Mouse (Mus musculus): ENCODE results near the gene Vmn1r48.
"Not testable (repeated sequence)": the region's sequence is repeated elsewhere in the genome, so short reads cannot be mapped to it uniquely, and the experiment has no call there.

The Vmn1r48 gene

GRCm38 (mm10) chr6:90036741-90037140 lies at the start of gene Vmn1r48:
TSS of gene Vmn1r48 (minus strand) at chr6:90036841.
- not testable (repeated sequence) for DNase-seq (ENCODE audit: low read depth)

DNA sequence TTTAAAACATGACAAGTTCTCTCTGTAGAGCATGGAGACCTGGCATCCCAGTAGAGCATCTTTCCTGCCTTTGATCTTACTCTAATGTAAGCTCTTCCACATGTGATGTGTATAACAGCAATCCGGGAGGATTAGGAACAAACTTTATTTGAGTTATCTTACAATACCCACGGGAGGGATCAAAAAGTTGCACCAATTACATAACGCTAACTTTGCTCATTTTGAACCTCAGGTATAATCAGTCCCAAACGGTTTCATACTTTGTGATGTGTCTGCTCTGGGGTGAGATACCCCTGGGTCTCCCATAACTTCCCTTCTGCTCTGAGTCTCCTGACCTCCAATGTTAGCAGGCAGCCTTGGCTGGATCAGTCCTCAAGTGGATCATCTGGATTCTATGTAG lies 41.8 kb upstream of the Vmn1r48 start, which contains the start of gene Vmn1r49:
Gene Vmn1r49, minus strand, starts transcription at position 101 of the 400 bp plus-strand sequence.
- DNase-seq (ENCODE audit: low read depth): no peak

GRCm38 (mm10) chr6:90015847-90016246 lies 20.8 kb downstream of the Vmn1r48 start, which contains the start of gene Vmn1r47:
TSS of gene Vmn1r47 (plus strand) at chr6:90016147.
- DNase-seq (ENCODE audit: low read depth): not testable (repeated sequence)

DNA sequence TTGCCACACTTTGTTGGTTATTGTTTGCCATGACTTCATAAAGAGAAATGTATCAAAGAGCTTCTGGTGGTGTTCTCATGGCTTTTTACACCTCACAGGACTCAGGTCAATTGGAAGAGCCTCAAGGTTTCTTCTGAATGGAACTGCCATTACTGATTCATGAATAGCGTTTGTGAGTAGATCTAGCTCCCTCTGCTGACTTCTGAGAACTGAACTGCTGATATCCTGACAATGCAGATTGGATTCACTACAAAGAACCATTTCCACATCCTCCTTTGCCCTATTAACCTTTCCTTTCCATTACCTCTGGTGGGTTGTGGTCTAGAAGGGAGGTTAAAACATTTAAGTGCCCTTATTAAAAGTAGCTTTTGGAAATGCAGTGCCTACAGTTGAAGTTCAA lies 50.7 kb downstream of the Vmn1r48 start:
- no peak for DNase-seq (ENCODE audit: low read depth)
